Mouse (Mus musculus): Measurements from ENCODE around the gene Suco. TPM values are rescaled to one million over a fixed set of nuclear protein-coding genes. Genes with fewer than 3 reads are reported as not detected.

Suco gene
- total and polyA plus RNA-seq, 2 experiments from 2014 or later: 10.0 to 17.0 TPM

DNA sequence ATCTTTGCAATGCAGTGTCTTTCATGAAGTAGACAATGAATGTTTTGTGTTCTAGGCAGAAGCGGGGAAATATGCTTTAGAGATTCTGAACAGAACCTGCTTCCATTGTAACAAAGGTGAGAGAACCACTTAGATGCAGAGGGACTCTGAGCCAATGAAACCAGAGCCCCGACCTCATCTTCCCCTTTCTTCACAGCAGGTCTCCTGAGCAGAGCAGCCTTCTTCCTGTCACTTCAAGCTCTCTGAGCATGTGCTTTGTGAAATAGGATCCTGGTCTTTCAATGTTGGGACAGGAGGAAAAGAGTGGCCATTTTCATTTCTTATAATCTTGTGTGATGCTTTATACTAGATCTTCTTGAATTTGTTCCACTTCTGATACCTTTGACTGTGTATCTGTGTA, 23.6 kb upstream of the Suco start:
- Histone ChIP-seq H3K4me3 (ENCODE audit: low read depth, low read length) (no peak overlapping the region), H3K9ac (replicated peaks; ENCODE audit: low read depth, low read length) (no peak overlapping the region), H3K4me1 (ENCODE audit: control insufficient read depth, insufficient read depth) (no peaks in the 10 kb centered on the region), H3K9me3 (replicated peaks; ENCODE audit: control insufficient read depth, low read length) (no peaks in the 10 kb centered on the region), H3K36me3 (replicated peaks; ENCODE audit: control insufficient read depth, insufficient read depth, low read length) (no peaks in the 10 kb centered on the region), H3K27ac (ENCODE audit: low read depth) (no peak overlapping the region), H3K4me2 (ENCODE audit: low read depth, low read length) (no peak overlapping the region), H3K27me3 (ENCODE audit: control insufficient read depth, insufficient read depth, low read length) (no peaks in the 10 kb centered on the region)
- ATAC-seq (ENCODE audit: insufficient read depth, low read depth): no peak
- no peak for DNase-seq (ENCODE audit: low spot score)
- TF ChIP-seq CTCF (IDR thresholded peaks at IDR 0.05; ENCODE audit: low read depth): no peak
- TF ChIP-seq EP300 (IDR thresholded peaks at IDR 0.05; ENCODE audit: low read depth): no peak
- 49% methylated on average over 2 of the region's 2 CpGs for WGBS

DNA sequence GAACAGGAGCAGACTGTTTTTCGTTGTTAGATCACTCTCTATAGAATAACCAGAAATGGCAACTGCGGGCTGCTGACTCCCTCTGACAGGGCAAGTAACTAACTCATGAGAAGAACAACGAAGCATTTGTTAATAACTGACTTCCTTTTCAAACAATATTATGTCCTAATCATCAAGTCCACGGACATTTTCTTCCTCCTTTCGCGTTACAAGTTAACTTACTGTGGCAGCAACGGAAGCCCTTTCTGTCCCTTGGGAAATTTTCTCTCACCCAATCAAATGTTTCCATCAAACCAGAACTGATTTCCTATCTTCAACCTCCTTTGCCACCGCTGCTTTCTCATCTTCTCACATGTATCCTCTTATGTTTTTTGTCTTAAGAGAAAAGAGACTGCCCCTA, 20.8 kb upstream of the Suco start:
- TF ChIP-seq EP300 (IDR thresholded peaks at IDR 0.05; ENCODE audit: low read depth) (no peak), CTCF (IDR thresholded peaks at IDR 0.05; ENCODE audit: low read depth) (no peak)
- Histone ChIP-seq H3K4me3 (ENCODE audit: low read depth, low read length) (no peak overlapping the region), H3K9ac (replicated peaks; ENCODE audit: low read depth, low read length) (no peak overlapping the region), H3K27ac (ENCODE audit: low read depth) (no peak overlapping the region), H3K9me3 (replicated peaks; ENCODE audit: control insufficient read depth, low read length) (no peaks in the 10 kb centered on the region), H3K4me1 (ENCODE audit: control insufficient read depth, insufficient read depth) (peaks cover 8% of the 10 kb centered on the region), H3K36me3 (replicated peaks; ENCODE audit: control insufficient read depth, insufficient read depth, low read length) (no peaks in the 10 kb centered on the region), H3K27me3 (ENCODE audit: control insufficient read depth, insufficient read depth, low read length) (no peaks in the 10 kb centered on the region), H3K4me2 (ENCODE audit: low read depth, low read length) (no peak overlapping the region)
- ATAC-seq (ENCODE audit: insufficient read depth, low read depth): no peak
- 66% methylated on average over 8 of the region's 8 CpGs for WGBS
- DNase-seq (ENCODE audit: low spot score): no peak

- H3K27ac ChIP-seq (ENCODE audit: low read depth): no peak overlapping the region
- DNase-seq (ENCODE audit: low spot score): peak; percentile 26
- 62% methylated on average over 10 of the region's 10 CpGs for WGBS
- H3K36me3 ChIP-seq (replicated peaks; ENCODE audit: control insufficient read depth, insufficient read depth, low read length): no peaks in the 10 kb centered on the region
- no peak overlapping the region for H3K9ac ChIP-seq (replicated peaks; ENCODE audit: low read depth, low read length)
- no peaks in the 10 kb centered on the region for H3K9me3 ChIP-seq (replicated peaks; ENCODE audit: control insufficient read depth, low read length)
- ATAC-seq (ENCODE audit: insufficient read depth, low read depth): no peak
- no peak overlapping the region for H3K4me2 ChIP-seq (ENCODE audit: low read depth, low read length)
- no peaks in the 10 kb centered on the region for H3K27me3 ChIP-seq (ENCODE audit: control insufficient read depth, insufficient read depth, low read length)
- no peak overlapping the region for H3K4me3 ChIP-seq (ENCODE audit: low read depth, low read length)
- peaks cover 8% of the 10 kb centered on the region for H3K4me1 ChIP-seq (ENCODE audit: control insufficient read depth, insufficient read depth)
- TF ChIP-seq CTCF (IDR thresholded peaks at IDR 0.05; ENCODE audit: low read depth): no peak
- TF ChIP-seq EP300 (IDR thresholded peaks at IDR 0.05; ENCODE audit: low read depth): no peak
These were observed 19.6 kb upstream of the Suco start for GRCm38 (mm10) chr1:161896130-161896529.

DNA sequence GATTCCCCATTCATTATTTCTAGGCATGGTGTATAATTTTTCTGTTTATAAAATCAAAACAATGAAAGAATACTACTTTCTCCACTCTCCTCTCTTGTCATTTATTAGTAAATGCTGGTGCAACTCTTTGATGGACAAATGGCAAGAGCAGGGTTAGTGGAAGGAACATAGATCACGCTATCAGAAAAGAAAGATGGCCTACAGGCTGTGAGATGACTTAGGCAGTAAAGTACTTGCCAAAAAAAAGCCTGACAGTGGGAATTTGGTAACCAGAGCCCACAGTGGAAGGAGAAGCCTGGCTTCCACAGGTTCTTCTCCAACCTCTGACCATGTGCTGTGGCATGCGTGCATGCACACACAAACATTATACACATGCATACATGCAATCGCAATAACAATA, 18.5 kb upstream of the Suco start:
- no peak for DNase-seq (ENCODE audit: low spot score)
- TF ChIP-seq EP300 (IDR thresholded peaks at IDR 0.05; ENCODE audit: low read depth): no peak
- no peak for TF ChIP-seq CTCF (IDR thresholded peaks at IDR 0.05; ENCODE audit: low read depth)
- Histone ChIP-seq H3K4me2 (ENCODE audit: low read depth, low read length) (no peak overlapping the region), H3K4me1 (ENCODE audit: control insufficient read depth, insufficient read depth) (peaks cover 8% of the 10 kb centered on the region), H3K36me3 (replicated peaks; ENCODE audit: control insufficient read depth, insufficient read depth, low read length) (no peaks in the 10 kb centered on the region), H3K27ac (ENCODE audit: low read depth) (no peak overlapping the region), H3K4me3 (ENCODE audit: low read depth, low read length) (no peak overlapping the region), H3K9me3 (replicated peaks; ENCODE audit: control insufficient read depth, low read length) (no peaks in the 10 kb centered on the region), H3K9ac (replicated peaks; ENCODE audit: low read depth, low read length) (no peak overlapping the region), H3K27me3 (ENCODE audit: control insufficient read depth, insufficient read depth, low read length) (no peaks in the 10 kb centered on the region)
- ATAC-seq (ENCODE audit: insufficient read depth, low read depth): no peak
- 92% methylated on average over 3 of the region's 3 CpGs for WGBS

DNA sequence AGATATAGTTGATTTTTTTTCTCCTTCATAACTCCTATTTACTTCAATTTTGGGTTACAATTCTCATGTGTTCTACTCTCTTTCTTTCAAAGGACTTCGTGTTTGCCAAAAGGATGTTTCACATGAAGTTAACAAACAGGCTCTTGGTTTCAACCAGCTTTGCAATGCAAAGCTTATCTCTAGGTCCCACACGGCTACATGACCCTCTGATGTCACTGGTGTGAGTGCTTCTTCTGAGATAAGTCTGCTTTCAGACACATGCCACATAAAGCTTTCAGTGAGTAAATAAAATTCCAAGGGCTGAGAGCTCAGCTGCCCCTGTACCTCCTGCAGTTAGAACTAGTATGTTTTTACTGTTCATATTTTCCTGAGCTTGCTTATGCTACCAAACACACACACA, 18.1 kb upstream of the Suco start:
- DNase-seq (ENCODE audit: low spot score) (no peak), ATAC-seq (ENCODE audit: insufficient read depth, low read depth) (no peak)
- no peak overlapping the region for H3K4me3 ChIP-seq (ENCODE audit: low read depth, low read length)
- H3K27me3 ChIP-seq (ENCODE audit: control insufficient read depth, insufficient read depth, low read length): no peaks in the 10 kb centered on the region
- H3K36me3 ChIP-seq (replicated peaks; ENCODE audit: control insufficient read depth, insufficient read depth, low read length): no peaks in the 10 kb centered on the region
- peaks cover 8% of the 10 kb centered on the region for H3K4me1 ChIP-seq (ENCODE audit: control insufficient read depth, insufficient read depth)
- TF ChIP-seq CTCF (IDR thresholded peaks at IDR 0.05; ENCODE audit: low read depth): no peak
- no peak for TF ChIP-seq EP300 (IDR thresholded peaks at IDR 0.05; ENCODE audit: low read depth)
- WGBS: 19% methylated on average over 2 of the region's 2 CpGs
- H3K4me2 ChIP-seq (ENCODE audit: low read depth, low read length): no peak overlapping the region
- H3K9ac ChIP-seq (replicated peaks; ENCODE audit: low read depth, low read length): no peak overlapping the region
- H3K9me3 ChIP-seq (replicated peaks; ENCODE audit: control insufficient read depth, low read length): no peaks in the 10 kb centered on the region
- no peak overlapping the region for H3K27ac ChIP-seq (ENCODE audit: low read depth)

GRCm38 (mm10) chr1:161894126-161894525, 17.6 kb upstream of the Suco start:
- Histone ChIP-seq H3K4me2 (ENCODE audit: low read depth, low read length) (0 out of 2 replicates have a peak overlapping the region, but pooled peaks have one; percentile 10), H3K9ac (replicated peaks; ENCODE audit: low read depth, low read length) (no peak overlapping the region), H3K4me1 (ENCODE audit: control insufficient read depth, insufficient read depth) (peaks cover 8% of the 10 kb centered on the region), H3K27ac (ENCODE audit: low read depth) (no peak overlapping the region), H3K36me3 (replicated peaks; ENCODE audit: control insufficient read depth, insufficient read depth, low read length) (no peaks in the 10 kb centered on the region), H3K27me3 (ENCODE audit: control insufficient read depth, insufficient read depth, low read length) (no peaks in the 10 kb centered on the region), H3K9me3 (replicated peaks; ENCODE audit: control insufficient read depth, low read length) (no peaks in the 10 kb centered on the region), H3K4me3 (ENCODE audit: low read depth, low read length) (no peak overlapping the region)
- ATAC-seq (ENCODE audit: insufficient read depth, low read depth): no peak
- TF ChIP-seq CTCF (IDR thresholded peaks at IDR 0.05; ENCODE audit: low read depth) (no peak), EP300 (IDR thresholded peaks at IDR 0.05; ENCODE audit: low read depth) (no peak)
- no peak for DNase-seq (ENCODE audit: low spot score)
- 30% methylated on average over 2 of the region's 2 CpGs for WGBS
